Mouse (Mus musculus) small intestine, adult 2 months (tissue): Measurements from ENCODE around the gene Ccl1. TPM values are rescaled to one million over a fixed set of nuclear protein-coding genes. Genes with fewer than 3 reads are reported as not detected.

Experiments used
- H3K27ac ChIP-seq: fragments of 200-500 bp; 2 replicates; pipeline ENCODE4 v1.5.1; 2012; ENCODE audit warnings: low read depth, low read length, control low read depth, inconsistent platforms; ENCODE audit not compliant: insufficient read depth
- H3K27me3 ChIP-seq: fragments of 200-500 bp; 2 replicates; pipeline ENCODE4 v1.6.1; 2012; ENCODE audit warnings: mild to moderate bottlenecking, moderate library complexity, low read length, inconsistent platforms; ENCODE audit not compliant: control insufficient read depth, insufficient read depth
- H3K36me3 ChIP-seq: fragments of 200-500 bp; 2 replicates; pipeline ENCODE4 v1.6.1; 2012; ENCODE audit warnings: mild to moderate bottlenecking, low read length, control low read depth, inconsistent platforms; ENCODE audit not compliant: control insufficient read depth, insufficient read depth
- H3K4me1 ChIP-seq: fragments of 200-500 bp; 2 replicates; pipeline ENCODE4 v1.6.1; 2012; ENCODE audit warnings: low read length, inconsistent platforms, mixed read lengths; ENCODE audit not compliant: control insufficient read depth, insufficient read depth, insufficient read length
- H3K4me3 ChIP-seq: fragments of 200-500 bp; 2 replicates; pipeline ENCODE4 v1.5.1; 2012; ENCODE audit warnings: low read depth, mild to moderate bottlenecking, control low read depth, inconsistent platforms, low read length, moderate library complexity
- CTCF ChIP-seq: fragments of 200-500 bp; IDR thresholded peaks from 2 replicates; pipeline ENCODE4 v1.5.1; 2012; ENCODE audit warnings: low read depth, mild to moderate bottlenecking, control low read depth, inconsistent platforms, low read length, moderate library complexity, mixed read lengths; ENCODE audit not compliant: insufficient replicate concordance, insufficient read length; ENCODE audit errors: extremely low read depth
- POLR2A ChIP-seq: fragments of 200-500 bp; IDR thresholded peaks from 2 replicates; pipeline ENCODE4 v1.6.1; 2012; ENCODE audit warnings: low read depth, mild to moderate bottlenecking, control low read depth, inconsistent platforms, low read length, moderate library complexity
- WGBS: fragments of 180-500 bp; shearing (Covaris S2); methylation state at CpG from one replicate; pipeline ENCODE4 v1.1.7; 2018; 5-methylcytosine and 5-hydroxymethylcytosine counted together
- polyA plus RNA-seq: library from polyadenylated mRNA; depleted of rRNA; stranded (reverse); fragments of >200 nt; gene quantifications from 2 replicates; pipeline ENCODE4 v1.2.3, GENCODE M21; 2012

The Ccl1 gene
- polyA plus RNA-seq, 1 experiment = 0.52 TPM

DNA sequence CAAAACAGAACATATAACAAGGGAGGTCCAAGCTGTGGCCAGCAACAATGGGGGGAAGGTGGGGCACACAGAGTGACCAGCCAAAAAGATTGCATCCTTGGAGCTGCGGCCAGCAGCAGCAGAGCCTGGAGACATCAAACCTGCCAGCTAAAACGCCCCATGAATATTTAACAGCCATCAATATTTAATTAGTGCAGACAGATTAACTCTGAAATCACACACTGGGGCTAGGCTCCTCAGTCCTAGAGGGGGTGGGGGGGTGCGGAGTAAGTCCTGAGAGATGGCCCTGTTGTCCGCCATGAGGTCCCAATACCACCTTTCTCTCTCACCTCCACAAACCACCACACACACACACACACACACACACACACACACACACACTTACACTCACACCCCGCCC lies 68.1 kb downstream of the Ccl1 start:
- no peaks in the 10 kb centered on the region for H3K27me3 ChIP-seq
- H3K4me1 ChIP-seq = 0 out of 2 replicates have a peak, but pooled peaks cover 4% of the 10 kb centered on the region
- 36% methylated on average over 5 of the region's 5 CpGs for WGBS
- no peak overlapping the region for H3K27ac ChIP-seq
- H3K36me3 ChIP-seq = no peaks in the 10 kb centered on the region
- TF ChIP-seq POLR2A (no peak), CTCF (no peak)
- no peak overlapping the region for H3K4me3 ChIP-seq

DNA sequence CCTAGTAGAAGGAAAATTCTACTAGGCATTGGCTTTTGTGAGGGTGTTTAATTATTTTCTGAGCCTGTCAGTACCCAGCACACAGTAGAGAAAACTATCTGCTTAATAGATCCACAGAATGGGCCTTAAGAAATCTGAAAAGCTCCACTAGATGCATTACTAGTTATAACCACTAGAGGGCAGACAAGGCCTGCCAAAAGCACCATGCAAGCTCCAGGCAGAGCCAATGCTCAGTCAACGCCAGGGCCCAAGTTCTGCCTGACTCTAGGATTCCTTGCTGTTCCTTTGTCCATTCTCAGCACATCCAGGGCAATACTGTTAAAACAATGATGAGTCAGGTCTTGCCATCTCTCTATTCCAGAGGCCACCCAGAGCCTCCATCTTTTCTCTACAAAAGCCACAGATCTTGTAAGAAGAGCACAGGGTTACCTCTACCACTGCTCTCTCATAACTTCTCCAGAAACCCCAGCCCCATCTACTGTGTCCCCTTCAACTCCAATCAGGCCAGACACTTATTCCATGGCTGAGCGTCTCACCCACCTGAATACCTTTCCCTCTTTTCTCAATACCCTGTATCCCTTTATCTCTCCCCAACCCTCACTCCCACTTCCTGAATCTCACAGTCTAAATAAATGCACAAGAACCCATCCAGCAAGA lies 69.8 kb downstream of the Ccl1 start:
- no peak overlapping the region for H3K27ac ChIP-seq
- H3K36me3 ChIP-seq = no peaks in the 10 kb centered on the region
- H3K4me3 ChIP-seq = no peak overlapping the region
- H3K4me1 ChIP-seq = 0 out of 2 replicates have a peak, but pooled peaks cover 4% of the 10 kb centered on the region
- H3K27me3 ChIP-seq = no peaks in the 10 kb centered on the region
- TF ChIP-seq POLR2A (no peak), CTCF (peak; percentile 81; the same call in 1 of the 2 replicates)
- 41% methylated on average over 2 of the region's 2 CpGs for WGBS

DNA sequence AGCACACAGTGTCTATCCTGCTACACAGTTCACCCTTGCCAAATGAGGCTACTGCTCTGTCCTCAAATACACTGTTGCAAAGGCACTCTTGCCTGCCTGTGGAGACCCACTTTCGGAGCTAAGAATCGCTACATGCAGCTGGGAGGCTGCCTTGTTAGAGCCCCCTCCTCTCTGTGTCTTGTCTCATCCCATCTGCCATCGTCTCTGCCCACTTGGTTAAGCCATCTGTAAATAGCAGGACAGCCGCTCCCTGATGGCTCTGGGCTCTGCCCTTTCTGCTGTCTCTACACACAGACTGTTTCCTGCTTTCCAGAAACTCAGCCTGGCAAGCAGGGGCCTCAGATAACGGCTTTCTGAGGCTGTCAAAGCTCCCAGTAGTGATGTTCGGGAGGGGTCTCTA lies 71.5 kb downstream of the Ccl1 start:
- Histone ChIP-seq H3K36me3 (no peaks in the 10 kb centered on the region), H3K27ac (no peak overlapping the region), H3K27me3 (no peaks in the 10 kb centered on the region), H3K4me1 (0 out of 2 replicates have a peak, but pooled peaks cover 4% of the 10 kb centered on the region), H3K4me3 (no peak overlapping the region)
- 38% methylated on average over 6 of the region's 6 CpGs for WGBS
- no peak for TF ChIP-seq POLR2A
- no peak for TF ChIP-seq CTCF

DNA sequence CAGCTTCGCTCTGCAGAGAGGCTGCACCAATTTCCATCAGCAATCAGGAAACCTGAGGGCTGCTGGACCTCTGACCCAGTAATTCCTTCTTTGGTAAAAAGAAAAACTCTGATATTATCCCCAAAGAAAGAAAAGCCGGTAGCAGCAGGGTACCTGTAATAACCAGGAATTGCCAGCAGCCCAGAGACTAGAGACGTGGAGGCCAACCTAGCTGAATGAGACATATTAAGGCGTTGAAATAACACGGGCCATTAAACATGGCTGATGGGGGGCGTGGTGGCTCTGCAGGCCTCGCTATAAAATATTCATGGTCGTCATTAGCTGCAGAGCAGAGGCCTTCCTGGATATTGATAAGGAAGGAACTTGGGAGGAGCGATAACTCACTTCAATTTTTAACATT lies 78.5 kb downstream of the Ccl1 start:
- no peaks in the 10 kb centered on the region for H3K36me3 ChIP-seq
- TF ChIP-seq POLR2A (no peak), CTCF (no peak)
- no peaks in the 10 kb centered on the region for H3K4me1 ChIP-seq
- H3K27ac ChIP-seq = no peak overlapping the region
- 57% methylated on average over 9 of the region's 9 CpGs for WGBS
- H3K27me3 ChIP-seq = no peaks in the 10 kb centered on the region
- no peak overlapping the region for H3K4me3 ChIP-seq

DNA sequence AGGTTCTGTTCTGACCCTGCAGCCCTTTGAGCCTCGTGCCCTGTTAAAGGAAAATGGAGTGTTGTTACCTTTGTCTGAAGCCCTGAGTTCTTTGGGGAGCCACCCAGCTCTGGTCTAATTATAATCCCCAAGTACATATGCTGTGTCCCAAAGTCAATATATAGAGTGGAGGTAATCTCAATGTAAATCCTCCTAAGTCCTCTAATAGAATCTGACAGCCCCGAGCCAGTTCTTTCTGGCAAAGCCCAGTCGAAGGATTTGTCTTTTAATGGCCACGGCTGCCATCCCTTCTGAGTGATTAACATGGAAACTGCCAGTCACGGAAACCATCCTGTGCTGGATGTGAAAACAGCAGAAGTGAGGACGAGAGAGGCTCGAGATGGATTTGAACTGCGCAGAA lies 79.6 kb downstream of the Ccl1 start:
- no peak overlapping the region for H3K4me3 ChIP-seq
- no peaks in the 10 kb centered on the region for H3K36me3 ChIP-seq
- no peaks in the 10 kb centered on the region for H3K4me1 ChIP-seq
- no peaks in the 10 kb centered on the region for H3K27me3 ChIP-seq
- H3K27ac ChIP-seq = no peak overlapping the region
- 33% methylated on average over 8 of the region's 8 CpGs for WGBS
- TF ChIP-seq CTCF (no peak), POLR2A (no peak)

DNA sequence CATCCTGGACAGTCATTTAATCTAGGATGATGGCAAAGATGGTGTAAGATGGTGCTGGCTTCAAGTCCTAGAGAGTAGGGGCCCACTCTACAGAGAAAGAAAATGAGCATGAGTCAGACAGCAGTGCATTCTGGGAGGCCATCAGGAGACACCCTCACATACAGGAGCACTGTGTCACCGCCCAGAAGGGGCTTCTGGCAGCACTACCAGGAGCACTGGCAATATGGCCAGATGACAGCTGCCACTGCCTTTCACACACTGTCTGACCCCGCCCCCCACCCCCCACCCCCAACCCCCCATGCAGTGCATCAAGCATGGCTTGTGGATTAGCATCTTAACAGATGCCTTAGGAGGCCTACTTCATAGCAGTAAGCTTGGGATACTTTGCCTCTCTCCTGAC lies 89.0 kb downstream of the Ccl1 start:
- Histone ChIP-seq H3K4me3 (no peak overlapping the region), H3K4me1 (no peaks in the 10 kb centered on the region), H3K36me3 (no peaks in the 10 kb centered on the region), H3K27me3 (no peaks in the 10 kb centered on the region), H3K27ac (no peak overlapping the region)
- WGBS = 41% methylated on average over 2 of the region's 2 CpGs
- TF ChIP-seq POLR2A (no peak), CTCF (no peak)

DNA sequence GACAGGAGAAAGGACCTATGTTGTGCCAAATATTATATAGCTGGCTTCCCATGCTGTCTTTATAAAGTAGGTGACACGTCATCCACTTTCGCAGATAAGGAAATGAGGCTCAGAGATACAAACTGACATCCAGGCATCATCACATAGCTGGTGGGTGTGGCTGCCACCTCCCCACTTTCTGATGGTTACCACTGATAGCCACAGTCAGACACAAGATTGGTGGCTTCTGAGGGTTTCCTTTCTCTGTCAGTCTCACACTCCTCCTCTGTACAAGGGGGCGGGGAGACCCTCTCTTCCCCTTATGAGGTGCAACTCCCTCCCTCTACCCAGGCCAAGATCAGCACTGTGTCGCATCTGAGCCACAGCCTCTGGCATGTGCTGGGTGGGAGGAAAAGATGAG lies 91.1 kb downstream of the Ccl1 start:
- H3K4me1 ChIP-seq = no peaks in the 10 kb centered on the region
- H3K4me3 ChIP-seq = no peak overlapping the region
- TF ChIP-seq CTCF (no peak), POLR2A (no peak)
- 53% methylated on average over 4 of the region's 4 CpGs for WGBS
- H3K27ac ChIP-seq = no peak overlapping the region
- no peaks in the 10 kb centered on the region for H3K36me3 ChIP-seq
- H3K27me3 ChIP-seq = no peaks in the 10 kb centered on the region
